Mouse (Mus musculus): Measurements from ENCODE around the gene Grik5.

DNA sequence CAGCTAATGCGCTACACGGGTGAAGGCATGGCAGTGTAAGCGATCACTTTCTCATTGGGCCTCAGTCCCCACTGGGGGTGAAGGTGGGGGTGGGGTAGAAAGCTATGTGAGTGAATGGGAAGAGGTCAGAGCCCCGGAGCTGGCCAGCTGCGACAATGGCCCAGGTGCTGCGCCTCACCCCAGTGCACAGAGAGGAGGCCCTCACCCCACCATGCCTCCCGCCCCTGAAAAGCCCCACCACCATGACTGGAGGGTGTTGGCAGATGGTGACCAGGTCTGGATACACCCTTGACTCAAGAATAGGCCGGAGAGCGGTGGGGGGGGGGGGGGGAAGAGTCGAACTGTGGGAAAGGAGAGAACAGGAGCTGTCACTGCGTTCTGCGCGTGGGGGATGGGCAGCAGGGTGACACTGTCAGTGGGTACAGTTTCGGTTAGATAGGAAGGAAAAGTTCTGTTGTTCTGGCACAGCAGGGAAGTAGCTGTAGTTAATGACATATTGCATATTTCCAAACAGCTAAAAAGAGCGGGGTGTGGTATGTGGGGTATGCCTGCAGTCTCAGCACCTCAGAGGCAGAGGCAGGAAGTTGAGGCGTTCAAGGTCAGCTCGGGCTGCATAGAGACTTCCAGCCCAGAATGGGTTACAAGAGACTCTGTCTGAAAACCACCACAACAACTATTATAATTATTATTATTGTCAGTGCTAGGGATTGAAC, 34.8 kb upstream of the Grik5 start:
- TF ChIP-seq POLR2A (IDR thresholded peaks at IDR 0.05; ENCODE audit: low read depth, low read length) (no peak), CTCF (IDR thresholded peaks at IDR 0.05; ENCODE audit: extremely low read depth, insufficient read length, insufficient replicate concordance, low read depth, low read length) (no peak)

All from small intestine, adult 2 months (tissue).